Mouse (Mus musculus): ENCODE measurements around the gene Utrn. TPM values are rescaled to one million over a fixed set of nuclear protein-coding genes. Genes with fewer than 3 reads are reported as not detected.

The Utrn gene
- total and polyA plus RNA-seq, 2 experiments from 2014 or later, result 48.4 to 61.6 TPM

- TF ChIP-seq CTCF (IDR thresholded peaks at IDR 0.05; ENCODE audit: low read depth) (no peak), EP300 (IDR thresholded peaks at IDR 0.05; ENCODE audit: low read depth) (no peak)
- peak overlapping the region; percentile 20; the same call in 1 of the 2 replicates for H3K27ac ChIP-seq (ENCODE audit: low read depth)
- no peak overlapping the region for H3K9ac ChIP-seq (replicated peaks; ENCODE audit: low read depth, low read length)
- no peaks in the 10 kb centered on the region for H3K27me3 ChIP-seq (ENCODE audit: control insufficient read depth, insufficient read depth, low read length)
- 14% methylated on average over 1 of the region's 1 CpGs for WGBS
- peaks cover 18% of the 10 kb centered on the region for H3K36me3 ChIP-seq (replicated peaks; ENCODE audit: control insufficient read depth, insufficient read depth, low read length)
- peaks cover 4% of the 10 kb centered on the region; the same call in 1 of the 2 replicates for H3K4me1 ChIP-seq (ENCODE audit: control insufficient read depth, insufficient read depth)
- DNase-seq (ENCODE audit: low spot score) (peak; percentile 32), ATAC-seq (ENCODE audit: insufficient read depth, low read depth) (peak; percentile 51; the same call in 1 of the 2 replicates)
- H3K4me3 ChIP-seq (ENCODE audit: low read depth, low read length), result no peak overlapping the region
- no peak overlapping the region for H3K4me2 ChIP-seq (ENCODE audit: low read depth, low read length)
- no peaks in the 10 kb centered on the region for H3K9me3 ChIP-seq (replicated peaks; ENCODE audit: control insufficient read depth, low read length)
These were observed 347.1 kb downstream of the Utrn start for GRCm38 (mm10) chr10:12522078-12522477.

GRCm38 (mm10) chr10:12518162-12518561, 351.0 kb downstream of the Utrn start:
- 61% methylated on average over 3 of the region's 3 CpGs for WGBS
- Histone ChIP-seq H3K27ac (ENCODE audit: low read depth) (no peak overlapping the region), H3K9me3 (replicated peaks; ENCODE audit: control insufficient read depth, low read length) (no peaks in the 10 kb centered on the region), H3K27me3 (ENCODE audit: control insufficient read depth, insufficient read depth, low read length) (no peaks in the 10 kb centered on the region), H3K4me3 (ENCODE audit: low read depth, low read length) (no peak overlapping the region), H3K9ac (replicated peaks; ENCODE audit: low read depth, low read length) (no peak overlapping the region), H3K4me1 (ENCODE audit: control insufficient read depth, insufficient read depth) (peaks cover 4% of the 10 kb centered on the region; the same call in 1 of the 2 replicates), H3K4me2 (ENCODE audit: low read depth, low read length) (no peak overlapping the region), H3K36me3 (replicated peaks; ENCODE audit: control insufficient read depth, insufficient read depth, low read length) (peaks cover 2% of the 10 kb centered on the region)
- DNase-seq (ENCODE audit: low spot score) (no peak), ATAC-seq (ENCODE audit: insufficient read depth, low read depth) (no peak)
- TF ChIP-seq CTCF (IDR thresholded peaks at IDR 0.05; ENCODE audit: low read depth) (no peak), EP300 (IDR thresholded peaks at IDR 0.05; ENCODE audit: low read depth) (no peak)

- no peak for ATAC-seq (ENCODE audit: insufficient read depth, low read depth)
- no peak overlapping the region for H3K9ac ChIP-seq (replicated peaks; ENCODE audit: low read depth, low read length)
- DNase-seq (ENCODE audit: low spot score), result no peak
- H3K4me1 ChIP-seq (ENCODE audit: control insufficient read depth, insufficient read depth), result no peaks in the 10 kb centered on the region
- TF ChIP-seq EP300 (IDR thresholded peaks at IDR 0.05; ENCODE audit: low read depth) (no peak), CTCF (IDR thresholded peaks at IDR 0.05; ENCODE audit: low read depth) (no peak)
- H3K27me3 ChIP-seq (ENCODE audit: control insufficient read depth, insufficient read depth, low read length), result no peaks in the 10 kb centered on the region
- no peak overlapping the region for H3K27ac ChIP-seq (ENCODE audit: low read depth)
- 74% methylated on average over 7 of the region's 7 CpGs for WGBS
- no peak overlapping the region for H3K4me3 ChIP-seq (ENCODE audit: low read depth, low read length)
- peaks cover 10% of the 10 kb centered on the region for H3K36me3 ChIP-seq (replicated peaks; ENCODE audit: control insufficient read depth, insufficient read depth, low read length)
- no peaks in the 10 kb centered on the region for H3K9me3 ChIP-seq (replicated peaks; ENCODE audit: control insufficient read depth, low read length)
- H3K4me2 ChIP-seq (ENCODE audit: low read depth, low read length), result no peak overlapping the region
These were observed 363.6 kb downstream of the Utrn start for GRCm38 (mm10) chr10:12505568-12505967.

- 80% methylated on average over 5 of the region's 5 CpGs for WGBS
- H3K27ac ChIP-seq (ENCODE audit: low read depth), result no peak overlapping the region
- ATAC-seq (ENCODE audit: insufficient read depth, low read depth), result no peak
- DNase-seq (ENCODE audit: low spot score), result no peak
- H3K4me2 ChIP-seq (ENCODE audit: low read depth, low read length), result no peak overlapping the region
- no peak overlapping the region for H3K9ac ChIP-seq (replicated peaks; ENCODE audit: low read depth, low read length)
- no peaks in the 10 kb centered on the region for H3K9me3 ChIP-seq (replicated peaks; ENCODE audit: control insufficient read depth, low read length)
- H3K4me1 ChIP-seq (ENCODE audit: control insufficient read depth, insufficient read depth), result no peaks in the 10 kb centered on the region
- TF ChIP-seq EP300 (IDR thresholded peaks at IDR 0.05; ENCODE audit: low read depth) (no peak), CTCF (IDR thresholded peaks at IDR 0.05; ENCODE audit: low read depth) (no peak)
- H3K36me3 ChIP-seq (replicated peaks; ENCODE audit: control insufficient read depth, insufficient read depth, low read length), result peaks cover 17% of the 10 kb centered on the region
- H3K4me3 ChIP-seq (ENCODE audit: low read depth, low read length), result no peak overlapping the region
- no peaks in the 10 kb centered on the region for H3K27me3 ChIP-seq (ENCODE audit: control insufficient read depth, insufficient read depth, low read length)
These were observed 368.7 kb downstream of the Utrn start for GRCm38 (mm10) chr10:12500489-12500888.

GRCm38 (mm10) chr10:12497555-12497954, 371.6 kb downstream of the Utrn start:
- Histone ChIP-seq H3K9me3 (replicated peaks; ENCODE audit: control insufficient read depth, low read length) (no peaks in the 10 kb centered on the region), H3K4me3 (ENCODE audit: low read depth, low read length) (no peak overlapping the region), H3K27ac (ENCODE audit: low read depth) (no peak overlapping the region), H3K9ac (replicated peaks; ENCODE audit: low read depth, low read length) (no peak overlapping the region), H3K27me3 (ENCODE audit: control insufficient read depth, insufficient read depth, low read length) (no peaks in the 10 kb centered on the region), H3K4me1 (ENCODE audit: control insufficient read depth, insufficient read depth) (no peaks in the 10 kb centered on the region), H3K4me2 (ENCODE audit: low read depth, low read length) (no peak overlapping the region), H3K36me3 (replicated peaks; ENCODE audit: control insufficient read depth, insufficient read depth, low read length) (peaks cover 17% of the 10 kb centered on the region)
- TF ChIP-seq EP300 (IDR thresholded peaks at IDR 0.05; ENCODE audit: low read depth) (no peak), CTCF (IDR thresholded peaks at IDR 0.05; ENCODE audit: low read depth) (no peak)
- ATAC-seq (ENCODE audit: insufficient read depth, low read depth), result no peak
- WGBS, result 72% methylated on average over 8 of the region's 8 CpGs
- no peak for DNase-seq (ENCODE audit: low spot score)

- ATAC-seq (ENCODE audit: insufficient read depth, low read depth) (no peak), DNase-seq (ENCODE audit: low spot score) (no peak)
- no peak overlapping the region for H3K9ac ChIP-seq (replicated peaks; ENCODE audit: low read depth, low read length)
- no peaks in the 10 kb centered on the region for H3K9me3 ChIP-seq (replicated peaks; ENCODE audit: control insufficient read depth, low read length)
- H3K27me3 ChIP-seq (ENCODE audit: control insufficient read depth, insufficient read depth, low read length), result no peaks in the 10 kb centered on the region
- WGBS, result 66% methylated on average over 4 of the region's 4 CpGs
- no peak overlapping the region for H3K4me2 ChIP-seq (ENCODE audit: low read depth, low read length)
- H3K36me3 ChIP-seq (replicated peaks; ENCODE audit: control insufficient read depth, insufficient read depth, low read length), result peaks cover 6% of the 10 kb centered on the region; the same call in 1 of the 2 replicates
- H3K4me3 ChIP-seq (ENCODE audit: low read depth, low read length), result no peak overlapping the region
- no peak overlapping the region for H3K27ac ChIP-seq (ENCODE audit: low read depth)
- H3K4me1 ChIP-seq (ENCODE audit: control insufficient read depth, insufficient read depth), result no peaks in the 10 kb centered on the region
- TF ChIP-seq CTCF (IDR thresholded peaks at IDR 0.05; ENCODE audit: low read depth), result no peak
- no peak for TF ChIP-seq EP300 (IDR thresholded peaks at IDR 0.05; ENCODE audit: low read depth)
These were observed 379.5 kb downstream of the Utrn start for GRCm38 (mm10) chr10:12489551-12490177.
